Mouse (Mus musculus): Measurements from ENCODE around the gene Sox13.
"Not testable (repeated sequence)": the region's sequence is repeated elsewhere in the genome, so short reads cannot be mapped to it uniquely, and the experiment has no call there.

The Sox13 gene

DNA sequence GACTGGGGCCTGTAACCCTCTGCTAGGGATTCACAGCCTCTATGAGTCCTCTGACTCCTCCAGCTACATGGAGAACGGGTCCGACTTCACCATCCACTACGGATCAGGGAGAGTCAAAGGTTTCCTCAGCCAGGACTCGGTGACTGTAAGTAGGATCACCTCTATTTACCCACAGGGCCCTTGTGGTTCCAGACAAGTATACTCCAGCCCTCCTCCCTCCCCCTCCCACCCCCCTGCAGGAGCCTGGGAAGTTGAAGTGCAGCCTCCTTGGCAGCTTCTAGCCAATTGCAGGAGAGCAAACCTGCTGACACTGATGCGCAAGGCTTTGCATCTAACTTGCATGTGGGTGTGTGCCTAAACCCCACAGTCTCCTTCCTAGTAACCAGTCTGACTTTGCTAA, 68.7 kb downstream of the Sox13 start:
- in situ Hi-C loops (cut with MboI; ENCODE audit: low pct_unique_long_range_greater_than_20kb in 1 of 2, low sequenced_read_pairs in 2 of 2, unreplicated experiment in 1 of 2): loop anchor here (5.0 to 10.0 kb wide), 3 partner anchors 173 to 311 kb away; partner anchors contain the start of gene Pik3c2b (in 1 of the 2)

DNA sequence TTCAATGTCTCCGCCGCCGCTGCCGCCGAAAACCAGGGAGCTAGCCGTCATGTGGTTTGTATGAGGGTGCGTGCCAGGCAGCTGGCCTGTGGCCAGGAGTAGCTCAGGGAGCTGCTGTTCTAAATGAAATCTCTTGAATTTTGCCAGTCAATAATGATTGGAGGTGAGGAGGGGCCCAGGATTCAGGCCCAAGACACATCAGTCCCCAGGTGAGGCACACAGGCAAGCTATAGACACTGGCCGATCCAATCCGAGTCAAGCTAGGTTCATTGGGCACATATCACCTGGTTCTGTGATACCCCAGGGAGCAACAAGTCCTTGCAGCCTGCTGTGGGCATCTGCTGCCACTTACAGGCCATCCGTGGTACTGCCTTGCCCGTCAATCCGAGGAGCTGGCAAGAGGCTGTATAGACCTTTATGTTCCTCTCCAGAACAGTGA, 70.8 kb downstream of the Sox13 start:
- in situ Hi-C loops (cut with MboI; ENCODE audit: low pct_unique_long_range_greater_than_20kb in 1 of 2, low sequenced_read_pairs in 2 of 2, unreplicated experiment in 1 of 2): loop anchor here (5.0 to 10.0 kb wide), 2 partner anchors 36 to 309 kb away; partner anchors contain the start of gene Pik3c2b (in 1 of the 2)

DNA sequence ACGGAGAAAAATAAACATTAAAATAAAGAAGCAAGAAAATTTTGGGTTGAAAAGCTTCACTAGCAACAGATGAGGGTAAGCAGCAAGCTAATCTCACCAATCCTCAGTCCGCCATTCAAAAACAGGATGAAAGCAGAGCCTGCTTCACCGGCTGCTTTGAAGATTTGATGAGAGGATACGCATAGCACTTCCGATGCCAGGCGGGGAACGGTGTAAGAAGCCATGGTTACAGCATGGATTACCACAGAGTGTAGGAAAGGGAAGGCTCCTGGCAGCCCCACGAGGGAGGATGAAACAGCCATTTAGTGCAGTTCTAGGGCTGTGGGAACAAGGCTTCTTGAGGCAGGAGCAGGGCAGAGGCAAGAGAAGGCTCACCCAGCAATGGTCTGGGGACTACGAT, 72.4 kb downstream of the Sox13 start:
- in situ Hi-C loops (cut with MboI; ENCODE audit: low pct_unique_long_range_greater_than_20kb in 1 of 2, low sequenced_read_pairs in 2 of 2, unreplicated experiment in 1 of 2): loop anchor here (5.0 to 10.0 kb wide), 2 partner anchors 34 to 307 kb away; partner anchors contain the start of gene Pik3c2b (in 1 of the 2)

DNA sequence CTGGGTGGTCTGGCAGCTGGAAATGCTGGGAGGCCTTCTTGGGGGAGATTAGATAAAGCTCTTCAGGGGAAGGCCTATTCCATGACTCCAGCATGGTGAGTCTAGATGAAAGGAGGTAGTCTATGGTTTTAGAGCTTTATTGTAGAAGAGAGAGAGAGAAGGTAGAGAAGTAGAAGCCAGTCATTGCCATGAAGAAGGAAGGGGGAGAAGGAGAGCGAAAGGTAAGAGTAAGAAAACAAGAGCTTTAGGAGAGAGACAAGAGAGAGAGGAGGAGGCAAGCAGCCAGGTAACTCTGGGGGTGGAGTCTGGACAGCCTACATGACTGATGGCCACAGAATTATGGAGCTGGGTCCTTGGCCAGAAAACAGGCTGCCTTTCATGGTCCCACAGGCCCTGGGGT, 74.0 kb downstream of the Sox13 start, which contains the start of gene Ren1:
Ren1 (plus strand) TSS at position 301 of the 400 bp plus-strand sequence.
- in situ Hi-C loops (cut with MboI; ENCODE audit: low pct_unique_long_range_greater_than_20kb in 1 of 2, low sequenced_read_pairs in 2 of 2, unreplicated experiment in 1 of 2): loop anchor here (5.0 to 10.0 kb wide), 2 partner anchors 33 to 305 kb away; partner anchors contain the start of gene Pik3c2b (in 1 of the 2)

DNA sequence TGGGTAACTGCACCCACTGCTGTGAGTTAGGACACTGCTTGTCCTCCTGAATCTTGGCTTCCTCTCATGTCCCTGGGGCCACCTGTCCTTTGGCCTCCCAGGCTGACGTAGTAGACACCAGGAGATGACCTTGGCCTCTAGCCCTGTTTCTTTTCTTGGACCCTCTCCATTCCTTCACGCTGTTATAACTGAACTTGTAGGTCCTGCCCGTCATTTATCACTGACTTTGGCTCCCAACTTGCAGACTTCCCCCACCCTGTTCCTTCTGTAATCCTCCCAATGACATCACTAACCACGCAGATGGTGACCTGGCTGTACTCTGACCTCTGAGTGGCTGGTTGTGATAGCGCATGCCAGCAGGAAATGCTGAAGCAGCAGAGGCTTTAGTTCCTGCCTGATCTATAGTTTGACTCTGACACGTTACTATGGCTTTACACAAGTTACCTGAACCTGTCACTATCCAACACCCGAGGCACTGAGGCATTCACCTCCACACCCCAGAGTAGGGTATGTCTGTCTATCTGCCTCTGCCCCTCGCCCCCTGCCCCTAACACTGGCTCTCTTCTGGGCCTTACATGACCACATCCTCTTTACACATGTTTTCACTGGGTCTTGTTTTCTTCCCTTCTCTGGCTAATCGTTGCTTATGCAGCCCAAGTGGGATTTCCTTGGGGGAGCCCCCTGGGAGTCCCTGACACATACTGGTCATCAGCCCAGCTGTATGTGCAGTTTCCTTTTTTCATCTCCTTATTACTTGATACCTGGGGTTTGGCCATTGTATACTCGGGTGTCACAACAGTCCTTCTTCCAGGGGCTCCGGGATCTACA, 76.3 kb downstream of the Sox13 start:
- in situ Hi-C loops (cut with MboI; ENCODE audit: low pct_unique_long_range_greater_than_20kb in 1 of 2, low sequenced_read_pairs in 2 of 2, unreplicated experiment in 1 of 2): no loop called here

DNA sequence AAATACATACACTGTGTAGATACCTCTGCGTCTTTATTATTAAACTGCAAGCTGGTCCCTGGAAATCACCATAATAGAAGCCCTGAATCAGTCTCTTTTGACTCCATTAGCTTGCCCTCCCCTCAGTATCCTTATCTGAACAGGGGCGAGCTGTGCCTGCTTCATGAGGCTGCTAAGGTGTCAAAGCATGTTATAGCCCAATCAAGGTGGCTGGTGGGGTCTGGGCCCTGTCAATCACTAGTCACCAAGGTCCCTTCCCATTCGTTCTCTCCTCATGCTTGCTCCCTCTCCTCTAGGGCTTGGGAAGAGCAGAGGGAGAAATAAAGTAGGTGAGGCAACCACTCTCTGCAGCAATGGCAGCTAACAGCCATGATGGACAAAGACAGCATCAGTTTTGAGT, 77.0 kb downstream of the Sox13 start:
- in situ Hi-C loops (cut with MboI; ENCODE audit: low pct_unique_long_range_greater_than_20kb in 1 of 2, low sequenced_read_pairs in 2 of 2, unreplicated experiment in 1 of 2): no loop called here

DNA sequence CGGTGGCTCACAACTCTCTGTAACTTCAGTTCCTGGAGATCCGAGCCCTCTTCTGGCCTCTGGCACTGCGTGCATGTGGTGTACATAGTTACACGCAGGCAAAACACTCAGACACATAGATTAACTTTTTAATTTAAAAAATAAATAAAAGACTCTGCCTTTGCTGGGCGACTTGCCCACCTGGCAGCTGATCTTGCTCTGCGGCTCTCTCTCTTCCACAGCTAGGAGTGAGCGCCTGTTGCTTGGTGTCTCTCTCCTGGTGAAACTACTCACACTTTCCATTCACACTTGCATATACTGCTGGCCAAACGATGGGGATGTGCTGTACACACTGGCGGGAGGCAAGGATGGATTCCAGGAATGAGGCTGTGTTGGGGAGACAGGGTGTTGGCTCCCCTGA, 77.6 kb downstream of the Sox13 start:
- in situ Hi-C loops (cut with MboI; ENCODE audit: low pct_unique_long_range_greater_than_20kb in 1 of 2, low sequenced_read_pairs in 2 of 2, unreplicated experiment in 1 of 2): no loop called here

DNA sequence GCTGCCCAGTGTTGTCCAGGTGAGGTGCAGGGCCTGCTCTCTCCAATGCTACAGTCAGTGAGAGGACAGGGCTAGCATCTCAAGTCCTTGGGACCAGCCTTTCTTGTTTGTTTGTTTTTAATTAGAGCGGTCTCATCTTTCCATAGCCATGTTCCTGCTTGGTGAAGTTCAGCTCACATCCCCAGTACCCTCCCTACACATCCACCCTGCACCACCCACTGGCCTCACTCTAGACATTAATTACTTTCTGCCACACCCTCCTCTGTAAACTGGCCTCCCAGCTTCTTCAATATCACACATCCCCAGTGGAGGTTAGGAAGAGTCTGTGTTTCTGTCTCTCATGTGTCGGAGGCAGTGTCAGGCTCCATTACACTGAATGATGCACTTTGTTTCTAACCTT, 79.8 kb downstream of the Sox13 start:
- in situ Hi-C loops (cut with MboI; ENCODE audit: low pct_unique_long_range_greater_than_20kb in 1 of 2, low sequenced_read_pairs in 2 of 2, unreplicated experiment in 1 of 2): no loop called here

DNA sequence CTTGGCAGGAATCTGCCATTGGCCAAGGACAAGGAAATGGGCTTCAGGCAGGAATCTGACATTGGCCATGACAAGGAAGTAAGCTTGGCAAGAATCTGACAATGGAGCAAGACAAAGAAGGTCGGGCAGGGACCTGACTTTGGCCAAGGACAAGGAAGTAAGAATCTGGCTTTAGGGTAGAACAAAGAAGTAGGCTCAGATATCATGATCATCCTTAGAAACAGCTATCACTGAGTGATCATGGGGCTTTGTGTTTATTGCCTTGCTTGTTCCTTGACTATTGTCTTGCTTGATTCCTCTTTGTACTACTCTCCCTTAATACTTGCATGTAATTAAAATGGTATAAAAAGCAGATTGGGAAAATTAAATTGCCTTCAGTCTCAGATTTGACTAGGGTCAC, 83.8 kb downstream of the Sox13 start:
- in situ Hi-C loops (cut with MboI; ENCODE audit: low pct_unique_long_range_greater_than_20kb in 1 of 2, low sequenced_read_pairs in 2 of 2, unreplicated experiment in 1 of 2): not testable (repeated sequence)

DNA sequence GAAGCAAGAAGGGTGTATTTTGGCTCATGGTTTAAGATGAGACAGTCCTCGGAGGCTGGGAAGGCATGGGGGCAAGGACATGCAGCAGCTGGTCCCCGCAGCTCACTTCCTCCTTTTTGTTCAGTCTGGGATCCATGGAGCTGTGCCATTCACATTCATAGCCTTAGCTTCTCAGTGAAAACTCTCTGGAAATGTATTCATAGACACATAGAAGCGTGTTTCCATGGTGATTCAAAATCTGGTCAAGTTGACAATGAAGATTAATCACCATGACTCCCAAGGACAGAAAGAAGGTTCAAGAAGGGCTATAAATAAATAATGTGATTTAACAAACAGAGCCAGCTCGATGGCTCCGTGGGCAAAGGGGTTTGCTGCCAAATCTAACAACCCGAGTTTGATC, 90.2 kb downstream of the Sox13 start:
- in situ Hi-C loops (cut with MboI; ENCODE audit: low pct_unique_long_range_greater_than_20kb in 1 of 2, low sequenced_read_pairs in 2 of 2, unreplicated experiment in 1 of 2): no loop called here

DNA sequence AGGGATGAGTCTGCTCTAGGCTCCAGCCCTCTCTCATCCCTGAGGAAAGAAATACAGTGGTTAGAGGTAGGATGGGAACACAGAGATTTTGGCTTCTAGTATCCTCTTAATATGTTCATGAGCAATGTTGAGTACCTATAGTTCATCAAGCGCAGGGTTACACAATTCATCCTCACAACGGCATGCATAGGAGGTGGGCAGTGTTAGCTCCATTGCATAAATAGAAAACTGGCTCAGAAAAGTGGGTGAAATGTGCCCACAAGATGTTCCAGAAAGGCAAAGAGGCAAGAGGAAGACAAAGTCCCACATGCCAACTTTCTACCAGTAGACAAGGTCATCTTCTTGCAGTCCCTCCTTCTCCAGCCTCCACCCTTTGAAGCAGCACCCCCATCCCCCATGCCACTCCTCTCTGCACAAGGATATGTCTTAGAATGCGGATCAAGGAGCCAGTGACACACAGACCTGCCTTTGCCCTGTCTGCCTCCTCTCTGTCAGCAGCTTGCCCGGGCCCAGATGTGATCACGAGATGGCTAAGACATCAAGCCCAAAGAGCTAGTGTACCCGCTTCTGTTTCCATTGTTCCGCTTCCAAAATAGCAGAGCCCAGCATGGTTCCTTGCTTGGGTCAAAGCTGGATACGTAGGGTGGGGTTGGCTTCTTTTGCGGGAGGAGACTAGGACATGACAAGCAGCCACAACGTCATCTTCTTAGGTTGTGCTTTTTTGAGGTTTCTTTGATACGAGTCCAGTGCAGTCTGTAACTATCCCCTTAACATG, 91.3 kb downstream of the Sox13 start:
- in situ Hi-C loops (cut with MboI; ENCODE audit: low pct_unique_long_range_greater_than_20kb in 1 of 2, low sequenced_read_pairs in 2 of 2, unreplicated experiment in 1 of 2): no loop called here

Measured in mouse embryonic stem cell (cell line).